Mouse (Mus musculus) gastrocnemius, adult 2 months (tissue): ENCODE results near the gene Susd1. TPM values are rescaled to one million over a fixed set of nuclear protein-coding genes. Genes with fewer than 3 reads are reported as not detected.

Source experiments
- DNase-seq: peaks from one replicate; pipeline ENCODE4 v3.0.0; 2022
- H3K27ac ChIP-seq: fragments of 200-600 bp; 2 replicates; pipeline ENCODE4 v1.8.1; 2022; ENCODE audit warnings: mild to moderate bottlenecking
- H3K4me3 ChIP-seq: fragments of 200-600 bp; 2 replicates; pipeline ENCODE4 v1.8.1; 2022; ENCODE audit warnings: mild to moderate bottlenecking, moderate library complexity
- CTCF ChIP-seq: fragments of 200-600 bp; IDR thresholded peaks from 2 replicates; pipeline ENCODE4 v1.8.1; 2022; ENCODE audit warnings: antibody characterized with exemption, mild to moderate bottlenecking, moderate library complexity
- intact Hi-C: fragments of 180-260 bp; cut with DNase I; formaldehyde crosslinking; loops from one replicate; pipeline ENCODE4 v1.15.1; 2025
- total RNA-seq, 2 experiments: library from RNA; stranded (reverse); gene quantifications; 2 replicates each; pipeline ENCODE4 v1.2.3; 2021

Susd1 gene
- total RNA-seq, 2 experiments from 2014 or later: 0.43 to 1.0 TPM

- intact Hi-C loops: no loop called here
- no peak for TF ChIP-seq CTCF
- no peak overlapping the region for H3K27ac ChIP-seq
- no peak overlapping the region for H3K4me3 ChIP-seq
- DNase-seq: no peak
Measured at GRCm38 (mm10) chr4:59450234-59450854, 11.9 kb upstream of the Susd1 start.

GRCm38 (mm10) chr4:59447296-59447695 is 8.9 kb upstream of the Susd1 start:
- DNase-seq: no peak
- intact Hi-C loops: no loop called here
- TF ChIP-seq CTCF: no peak

GRCm38 (mm10) chr4:59445516-59445915 is 7.1 kb upstream of the Susd1 start:
- intact Hi-C loops: no loop called here
- no peak overlapping the region for H3K27ac ChIP-seq
- no peak for TF ChIP-seq CTCF
- no peak for DNase-seq
- H3K4me3 ChIP-seq: no peak overlapping the region

More at GRCm38 (mm10) chr4:59447296-59447695, 8.9 kb upstream of the Susd1 start:
- no peak overlapping the region for H3K4me3 ChIP-seq
- H3K27ac ChIP-seq: no peak overlapping the region

GRCm38 (mm10) chr4:59444994-59445393 is 6.6 kb upstream of the Susd1 start:
- no peak for TF ChIP-seq CTCF
- Histone ChIP-seq H3K27ac (no peak overlapping the region), H3K4me3 (no peak overlapping the region)
- intact Hi-C loops: no loop called here
- no peak for DNase-seq

- Histone ChIP-seq H3K27ac (no peak overlapping the region), H3K4me3 (no peak overlapping the region)
- DNase-seq: no peak
- TF ChIP-seq CTCF: no peak
- intact Hi-C loops: no loop called here
Measured at GRCm38 (mm10) chr4:59444085-59444484, 5.7 kb upstream of the Susd1 start.

GRCm38 (mm10) chr4:59441265-59441664 is 2.8 kb upstream of the Susd1 start:
- TF ChIP-seq CTCF: no peak
- H3K4me3 ChIP-seq: no peak overlapping the region
- intact Hi-C loops: no loop called here
- no peak overlapping the region for H3K27ac ChIP-seq
- no peak for DNase-seq

GRCm38 (mm10) chr4:59439960-59440359 is 1.5 kb upstream of the Susd1 start:
- Histone ChIP-seq H3K4me3 (no peak overlapping the region), H3K27ac (no peak overlapping the region)
- intact Hi-C loops: no loop called here
- TF ChIP-seq CTCF: no peak
- no peak for DNase-seq

- no peak overlapping the region for H3K27ac ChIP-seq
- no peak for TF ChIP-seq CTCF
- no peak overlapping the region; the same call in 1 of the 2 replicates for H3K4me3 ChIP-seq
- intact Hi-C loops: no loop called here
- no peak for DNase-seq
Measured at GRCm38 (mm10) chr4:59439041-59439440, 608 bp upstream of the Susd1 start.

- no peak for DNase-seq
- TF ChIP-seq CTCF: no peak
- H3K4me3 ChIP-seq: no peak overlapping the region
- intact Hi-C loops: no loop called here
- H3K27ac ChIP-seq: no peak overlapping the region
Measured at GRCm38 (mm10) chr4:59435951-59436350, 2.5 kb downstream of the Susd1 start.

- Histone ChIP-seq H3K27ac (no peak overlapping the region), H3K4me3 (no peak overlapping the region)
- TF ChIP-seq CTCF: no peak
- no peak for DNase-seq
- intact Hi-C loops: no loop called here
Measured at GRCm38 (mm10) chr4:59434039-59434438, 4.4 kb downstream of the Susd1 start.

GRCm38 (mm10) chr4:59429128-59429527 is 9.3 kb downstream of the Susd1 start:
- intact Hi-C loops: no loop called here
- no peak overlapping the region for H3K4me3 ChIP-seq
- no peak for TF ChIP-seq CTCF
- DNase-seq: no peak
- no peak overlapping the region for H3K27ac ChIP-seq

- intact Hi-C loops: no loop called here
- DNase-seq: no peak
- TF ChIP-seq CTCF: no peak
- Histone ChIP-seq H3K4me3 (no peak overlapping the region), H3K27ac (no peak overlapping the region)
Measured at GRCm38 (mm10) chr4:59426429-59426828, 12.0 kb downstream of the Susd1 start.

GRCm38 (mm10) chr4:59422808-59423207 is 15.6 kb downstream of the Susd1 start:
- Histone ChIP-seq H3K4me3 (no peak overlapping the region), H3K27ac (no peak overlapping the region)
- intact Hi-C loops: no loop called here
- no peak for DNase-seq
- no peak for TF ChIP-seq CTCF

GRCm38 (mm10) chr4:59422025-59422783 is 16.2 kb downstream of the Susd1 start:
- H3K4me3 ChIP-seq: no peak overlapping the region
- no peak for DNase-seq
- TF ChIP-seq CTCF: no peak
- no peak overlapping the region for H3K27ac ChIP-seq
- intact Hi-C loops: no loop called here
